Mouse (Mus musculus) cerebellum, postnatal 4 days (tissue): ENCODE measurements around the gene Hbq1b.

Experiments used
- DNase-seq, 2 experiments: peaks; one replicate each; pipeline ENCODE4 v3.0.0; 2022; ENCODE audit warnings: low spot score in 2 of 2, mixed read lengths in 1 of 2

Gene Hbq1b

GRCm38 (mm10) chr11:32299865-32300264, 13.1 kb downstream of the Hbq1b start, which contains the start of gene Hbq1a:
Gene Hbq1a, plus strand, starts transcription at chr11:32300069.
- DNase-seq, result peak; percentile 48 to 66

DNA sequence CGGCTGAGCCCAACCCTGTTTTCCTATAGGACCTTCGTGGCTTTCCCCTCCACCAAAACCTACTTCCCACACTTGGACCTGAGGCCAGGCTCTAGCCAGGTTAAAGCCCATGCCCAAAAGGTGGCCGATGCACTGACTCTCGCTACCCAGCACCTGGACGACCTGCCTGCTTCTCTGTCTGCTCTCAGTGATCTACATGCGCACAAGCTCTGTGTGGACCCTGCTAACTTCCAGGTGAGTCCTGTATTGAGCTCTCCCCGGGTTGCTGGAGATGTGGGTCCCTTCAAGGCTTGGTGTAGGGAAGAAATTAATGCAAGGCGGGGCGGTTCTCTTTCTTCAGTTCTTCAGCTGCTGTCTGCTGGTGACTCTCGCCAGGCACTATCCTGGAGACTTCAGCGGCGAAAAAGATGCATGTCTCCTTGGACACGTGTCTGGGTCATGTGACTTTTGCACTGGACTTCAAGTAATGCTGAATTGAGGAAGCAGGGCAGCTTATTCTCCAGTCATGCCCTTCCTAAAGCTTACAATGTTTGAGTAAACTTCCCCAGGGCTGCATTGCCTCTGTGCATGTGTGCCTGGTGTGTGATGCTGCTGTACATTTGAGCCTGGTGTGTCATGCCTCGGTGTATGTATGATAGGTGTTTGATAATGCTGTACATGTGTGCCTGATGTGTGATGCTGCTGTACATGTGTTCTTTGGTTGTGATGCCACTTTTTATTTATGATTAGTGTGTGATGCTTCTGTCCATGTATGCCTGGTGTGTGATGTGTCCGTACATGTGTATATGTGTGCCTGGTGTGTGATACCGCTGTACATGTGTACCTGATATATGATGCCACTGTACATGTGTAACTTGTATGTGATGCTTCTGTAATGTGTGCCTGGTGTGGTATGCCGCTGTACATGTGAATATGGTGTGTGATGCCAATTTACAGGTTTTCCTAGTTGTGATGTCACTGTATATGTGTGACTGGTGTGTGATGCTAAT, 13.8 kb downstream of the Hbq1b start:
- no peak for DNase-seq

DNA sequence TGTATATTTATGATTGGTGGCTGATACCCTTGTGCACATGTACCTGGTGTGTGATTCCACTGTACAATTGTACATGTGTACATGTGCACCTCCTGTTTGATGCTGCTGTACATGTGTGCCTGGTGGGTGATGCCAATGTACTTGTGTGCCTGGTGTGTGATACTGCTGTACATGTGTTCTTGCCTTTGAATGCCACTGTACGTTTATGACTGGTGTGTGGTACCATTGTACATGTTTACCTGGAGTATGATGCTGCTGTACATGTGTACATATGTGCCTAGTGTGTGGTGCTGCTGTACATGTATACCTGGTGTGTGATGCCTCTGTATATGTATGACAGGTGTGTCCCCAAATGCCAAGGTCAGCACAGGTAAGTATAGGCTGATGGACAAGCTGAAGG, 14.7 kb downstream of the Hbq1b start:
- no peak for DNase-seq

- no peak for DNase-seq
Measured at GRCm38 (mm10) chr11:32302824-32303419, 16.2 kb downstream of the Hbq1b start.

DNA sequence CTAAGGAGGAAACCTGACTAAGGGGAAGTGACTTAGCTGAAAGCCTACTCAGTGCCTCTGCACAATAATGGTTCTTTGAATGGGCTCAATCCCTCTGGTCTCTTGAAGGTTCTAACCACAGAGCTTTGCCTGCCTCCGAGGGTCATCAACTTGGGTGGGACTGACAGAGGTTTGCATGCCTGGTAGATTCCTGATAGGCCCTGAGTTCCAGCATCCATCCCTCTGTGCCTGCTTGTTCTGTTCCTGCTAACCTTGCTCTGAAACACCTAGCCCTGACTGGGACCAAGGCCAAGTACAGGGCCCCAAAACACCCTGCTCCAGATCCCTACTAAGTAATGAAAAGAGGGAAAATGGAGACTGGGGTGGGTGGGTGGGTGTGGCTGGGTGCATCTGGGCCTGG, 16.7 kb downstream of the Hbq1b start:
- no peak for DNase-seq

- no peak for DNase-seq
Measured at GRCm38 (mm10) chr11:32307006-32307405, 20.2 kb downstream of the Hbq1b start.

GRCm38 (mm10) chr11:32309446-32309845, 22.7 kb downstream of the Hbq1b start:
- DNase-seq, result no peak

DNA sequence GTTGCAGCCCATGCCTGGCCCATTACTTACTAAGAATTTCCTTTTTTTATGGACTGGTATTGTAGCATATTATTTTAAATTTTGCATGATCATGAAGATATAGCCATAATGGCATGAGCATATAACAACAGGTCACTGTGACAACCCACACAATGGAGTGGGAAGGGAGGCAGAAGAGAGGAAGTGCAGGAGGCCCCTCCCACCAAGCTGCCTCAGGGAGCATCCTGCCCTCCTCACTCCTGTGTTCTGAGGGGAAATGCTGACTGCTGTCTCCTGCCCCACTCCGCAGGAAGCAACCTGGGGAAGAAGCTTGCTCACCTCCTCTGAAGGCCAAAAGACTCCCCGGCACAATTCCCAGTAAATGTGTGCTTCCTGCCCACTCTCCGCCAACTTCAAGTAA, 23.2 kb downstream of the Hbq1b start:
- no peak for DNase-seq

DNA sequence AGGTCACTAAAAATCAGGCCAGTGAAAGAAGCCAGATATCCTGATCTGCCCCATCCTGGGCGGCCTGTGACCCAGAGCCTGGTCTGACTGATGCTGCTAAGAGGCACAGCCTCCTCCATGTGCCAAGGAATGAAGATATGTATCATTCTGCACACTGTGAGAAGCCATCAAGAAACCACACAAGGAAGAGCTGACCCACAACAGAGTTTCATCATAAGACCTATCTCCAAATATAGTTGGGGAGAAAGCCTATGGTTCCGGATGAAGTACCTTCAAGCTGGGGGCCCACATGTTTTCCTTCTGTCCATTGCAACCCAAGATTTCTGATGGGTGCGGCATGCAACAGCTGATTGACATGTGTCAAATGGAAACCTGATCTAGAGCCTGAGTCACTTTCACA, 29.2 kb downstream of the Hbq1b start:
- no peak for DNase-seq

DNA sequence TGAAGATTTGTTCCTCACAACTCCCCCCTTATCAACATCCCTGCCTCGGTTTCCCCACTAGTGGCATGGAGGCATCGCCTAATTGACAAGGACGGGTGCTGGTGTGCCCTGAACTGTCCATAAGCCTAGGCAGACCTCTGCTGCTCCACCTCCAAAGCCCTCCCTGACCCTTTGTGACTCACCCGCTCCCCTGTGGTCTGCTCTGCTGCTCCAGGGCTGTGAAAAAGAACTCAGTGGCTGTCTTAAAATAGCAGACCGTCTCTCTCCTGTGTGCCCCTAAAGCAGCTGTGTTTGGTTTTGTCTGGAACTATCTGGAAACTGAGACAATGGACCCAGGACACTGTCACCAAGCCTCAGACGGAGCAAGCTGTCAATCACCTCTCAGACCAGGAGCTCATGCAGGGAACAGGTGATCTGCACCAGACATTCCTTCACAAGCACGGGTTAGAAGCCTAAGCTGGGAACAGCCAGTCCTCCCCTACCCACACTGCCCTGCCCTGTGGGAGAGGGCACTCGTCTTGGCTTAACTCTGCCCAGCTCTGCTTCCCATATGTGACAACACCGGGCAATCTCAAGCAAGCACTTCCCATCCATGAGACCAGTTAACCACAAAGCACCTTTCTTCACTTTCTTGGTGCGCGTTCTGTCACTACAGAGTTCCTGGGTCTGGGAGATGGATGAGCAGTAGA, 33.9 kb downstream of the Hbq1b start:
- DNase-seq, result no peak

- peak; percentile 31 to 59 for DNase-seq
Measured at GRCm38 (mm10) chr11:32321196-32321565, 34.4 kb downstream of the Hbq1b start.

- DNase-seq, result peak; percentile 89 to 94
Measured at GRCm38 (mm10) chr11:32324609-32325008, 37.8 kb downstream of the Hbq1b start.

DNA sequence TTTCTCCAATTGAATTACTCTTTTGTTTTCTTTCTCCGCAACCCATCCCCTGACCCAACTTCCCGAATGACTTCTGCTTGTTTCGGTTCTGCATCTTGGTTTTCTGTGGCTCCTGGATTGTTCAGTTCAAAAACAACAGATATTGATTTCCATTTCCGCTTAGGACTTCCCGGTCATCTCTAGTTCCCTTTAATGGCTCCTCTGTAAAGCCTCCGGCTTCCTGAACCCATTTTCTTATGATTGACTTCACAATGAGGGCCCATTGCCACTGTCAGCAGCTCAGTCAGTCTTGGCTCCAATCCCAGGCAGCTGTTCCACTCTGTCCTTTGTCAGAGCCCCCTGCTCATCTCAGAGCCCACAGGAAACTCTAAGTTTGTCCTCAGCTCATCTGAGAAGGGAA, 44.3 kb downstream of the Hbq1b start:
- no peak for DNase-seq

DNA sequence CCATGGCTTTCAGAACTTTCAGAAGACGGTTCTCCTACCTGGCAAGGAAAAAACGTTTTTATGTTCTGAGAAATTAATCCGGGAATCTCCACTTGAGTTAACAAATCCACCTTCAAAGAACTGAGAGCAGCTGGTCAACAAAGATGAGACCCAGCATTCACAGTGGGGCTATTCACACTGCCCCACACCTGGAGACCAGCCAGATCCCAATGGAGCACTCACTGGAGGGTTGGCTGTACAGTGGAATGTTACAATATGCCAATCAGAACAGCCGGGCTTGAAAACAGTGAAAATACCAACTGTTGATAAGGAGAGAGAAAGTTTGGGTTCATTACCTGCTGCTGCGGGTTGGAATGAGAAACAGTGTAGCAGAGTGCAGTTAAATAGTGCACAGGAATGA, 45.1 kb downstream of the Hbq1b start:
- no peak for DNase-seq

DNA sequence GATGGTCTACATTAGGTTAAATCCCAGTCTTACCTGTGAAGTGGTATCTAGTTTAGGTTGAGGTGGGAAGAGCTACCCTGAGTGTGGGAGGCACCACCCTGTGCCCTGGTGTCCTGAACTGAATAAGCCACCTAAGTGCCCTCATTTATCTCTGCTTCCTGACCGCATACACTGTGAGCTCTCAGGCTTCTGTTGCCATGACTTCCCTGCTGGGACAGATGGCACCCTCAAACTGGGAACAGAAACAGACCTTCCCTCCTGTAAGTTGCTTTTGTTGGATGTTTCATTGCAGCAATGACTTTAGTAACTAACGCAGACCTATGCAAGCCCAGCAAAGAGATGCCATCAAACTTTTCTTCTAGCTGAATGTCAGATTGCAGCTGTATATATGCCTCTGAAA, 46.5 kb downstream of the Hbq1b start:
- no peak for DNase-seq

DNA sequence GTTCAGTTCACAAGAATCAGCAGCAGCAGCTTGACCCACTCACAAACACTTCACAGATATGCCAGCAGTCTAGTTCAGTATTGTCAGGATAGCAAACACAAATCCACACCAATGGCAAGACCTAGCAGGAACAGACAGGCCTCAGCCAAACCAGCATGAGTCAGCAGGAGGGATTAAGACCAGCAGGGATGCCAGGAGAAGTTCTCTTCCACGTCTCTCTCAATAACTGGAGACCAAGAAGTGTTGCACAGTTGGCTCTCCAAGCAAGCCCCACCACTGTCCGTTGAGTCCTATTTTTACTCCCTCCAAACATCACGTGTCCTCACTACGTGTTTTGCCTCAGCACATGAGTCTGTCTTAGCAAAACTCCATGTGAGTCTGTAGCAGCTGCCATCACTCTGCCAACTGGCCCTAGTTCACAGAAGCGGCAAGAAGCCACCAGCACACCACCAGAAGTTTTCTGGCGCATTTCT, 49.7 kb downstream of the Hbq1b start:
- DNase-seq, result no peak
